Mouse (Mus musculus) kidney, embryonic 14.5 days (tissue): Measurements from ENCODE around the gene Agap1. TPM values are rescaled to one million over a fixed set of nuclear protein-coding genes. Genes with fewer than 3 reads are reported as not detected.

ENCODE experiments used
- ATAC-seq: fragments of 200-750 bp; cut with Nextera tagmentation; 2 replicates; pipeline ENCODE4 v1.8.0; 2017; ENCODE audit warnings: moderate number of reproducible peaks, mild to moderate bottlenecking, moderate TSS enrichment, moderate library complexity; ENCODE audit not compliant: low FRiP score, low TSS enrichment
- H3K27ac ChIP-seq: fragments of 300-500 bp; sonication (generic); 2 replicates; pipeline ENCODE4 v1.5.1; 2014; ENCODE audit warnings: low read depth, mild to moderate bottlenecking, low read length, moderate library complexity, mixed read lengths
- H3K27me3 ChIP-seq: fragments of 300-500 bp; sonication (generic); 2 replicates; pipeline ENCODE4 v1.6.1; 2014; ENCODE audit warnings: mild to moderate bottlenecking, low read length; ENCODE audit not compliant: control insufficient read depth, insufficient read depth
- H3K36me3 ChIP-seq: fragments of 300-500 bp; sonication (generic); 2 replicates; pipeline ENCODE4 v1.6.1; 2014; ENCODE audit warnings: low read length, mixed read lengths; ENCODE audit not compliant: control insufficient read depth, insufficient read depth
- H3K4me1 ChIP-seq: fragments of 300-500 bp; sonication (generic); 2 replicates; pipeline ENCODE4 v1.6.1; 2014; ENCODE audit warnings: low read length, mixed read lengths; ENCODE audit not compliant: control insufficient read depth, insufficient read depth
- H3K4me2 ChIP-seq: fragments of 300-500 bp; sonication (generic); replicated peaks from 2 replicates; pipeline ENCODE4 v1.6.1; 2014; ENCODE audit warnings: low read depth, mild to moderate bottlenecking, low read length
- H3K4me3 ChIP-seq: fragments of 300-500 bp; sonication (generic); 2 replicates; pipeline ENCODE4 v1.5.1; 2014; ENCODE audit warnings: mild to moderate bottlenecking, low read length
- H3K9ac ChIP-seq: fragments of 300-500 bp; sonication (generic); 2 replicates; pipeline ENCODE4 v1.6.1; 2014; ENCODE audit warnings: low read depth, mild to moderate bottlenecking, low read length, moderate library complexity
- H3K9me3 ChIP-seq: fragments of 300-500 bp; sonication (generic); 2 replicates; pipeline ENCODE4 v1.6.1; 2016; ENCODE audit warnings: low read length; ENCODE audit not compliant: control insufficient read depth
- WGBS: fragments of 180-500 bp; shearing (Covaris S2); extraction: QIAGEN DNeasy Blood & Tissue Kit; methylation state at CpG from one replicate; pipeline ENCODE4 v1.1.7; 2014; 5-methylcytosine and 5-hydroxymethylcytosine counted together
- polyA plus RNA-seq: library from polyadenylated mRNA; unstranded; fragments of >200 nt; fragmentation: Nextera tagmentation; extraction: Ambion mirVana; gene quantifications from 2 replicates; pipeline ENCODE4 v1.2.1, GENCODE M21; 2014

Gene Agap1
- polyA plus RNA-seq, 1 experiment from 2014 or later = 19.3 TPM

- Histone ChIP-seq H3K9me3 (no peaks in the 10 kb centered on the region), H3K4me2 (no peak overlapping the region), H3K36me3 (no peaks in the 10 kb centered on the region), H3K27me3 (peaks cover 97% of the 10 kb centered on the region), H3K4me1 (peaks cover 23% of the 10 kb centered on the region; the same call in 1 of the 2 replicates), H3K4me3 (no peak overlapping the region), H3K27ac (no peak overlapping the region), H3K9ac (no peak overlapping the region)
- no peak for ATAC-seq
- 4% methylated on average over 19 of the region's 19 CpGs for WGBS
Measured at GRCm38 (mm10) chr1:89932021-89932423, 477.4 kb downstream of the Agap1 start.

GRCm38 (mm10) chr1:89932616-89933015 is 478.0 kb downstream of the Agap1 start:
- no peak for ATAC-seq
- Histone ChIP-seq H3K9ac (no peak overlapping the region), H3K27ac (no peak overlapping the region), H3K36me3 (no peaks in the 10 kb centered on the region), H3K9me3 (no peaks in the 10 kb centered on the region), H3K4me2 (no peak overlapping the region), H3K4me3 (no peak overlapping the region), H3K4me1 (peaks cover 17% of the 10 kb centered on the region; the same call in 1 of the 2 replicates), H3K27me3 (peaks cover 97% of the 10 kb centered on the region)
- WGBS = 3% methylated on average over 16 of the region's 16 CpGs

- H3K27ac ChIP-seq = no peak overlapping the region
- 9% methylated on average over 6 of the region's 6 CpGs for WGBS
- H3K4me2 ChIP-seq = no peak overlapping the region
- H3K9ac ChIP-seq = no peak overlapping the region
- ATAC-seq = no peak
- peaks cover 97% of the 10 kb centered on the region for H3K27me3 ChIP-seq
- no peak overlapping the region for H3K4me3 ChIP-seq
- H3K4me1 ChIP-seq = peaks cover 17% of the 10 kb centered on the region; the same call in 1 of the 2 replicates
- H3K9me3 ChIP-seq = no peaks in the 10 kb centered on the region
- H3K36me3 ChIP-seq = no peaks in the 10 kb centered on the region
Measured at GRCm38 (mm10) chr1:89933028-89933427, 478.4 kb downstream of the Agap1 start.

GRCm38 (mm10) chr1:89933786-89934185 is 479.2 kb downstream of the Agap1 start:
- peaks cover 96% of the 10 kb centered on the region for H3K27me3 ChIP-seq
- H3K4me2 ChIP-seq = no peak overlapping the region
- H3K9me3 ChIP-seq = no peaks in the 10 kb centered on the region
- H3K4me3 ChIP-seq = no peak overlapping the region
- H3K4me1 ChIP-seq = peaks cover 17% of the 10 kb centered on the region; the same call in 1 of the 2 replicates
- no peak overlapping the region for H3K9ac ChIP-seq
- 1% methylated on average over 21 of the region's 21 CpGs for WGBS
- H3K36me3 ChIP-seq = no peaks in the 10 kb centered on the region
- H3K27ac ChIP-seq = no peak overlapping the region
- no peak for ATAC-seq

GRCm38 (mm10) chr1:89934316-89935260 is 480.0 kb downstream of the Agap1 start:
- H3K4me2 ChIP-seq = no peak overlapping the region
- H3K4me3 ChIP-seq = no peak overlapping the region
- peaks cover 17% of the 10 kb centered on the region; the same call in 1 of the 2 replicates for H3K4me1 ChIP-seq

GRCm38 (mm10) chr1:89935493-89936348 is 481.1 kb downstream of the Agap1 start:
- Histone ChIP-seq H3K9ac (no peak overlapping the region), H3K36me3 (no peaks in the 10 kb centered on the region), H3K4me3 (no peak overlapping the region), H3K9me3 (no peaks in the 10 kb centered on the region), H3K4me2 (no peak overlapping the region), H3K4me1 (peaks cover 8% of the 10 kb centered on the region; the same call in 1 of the 2 replicates), H3K27ac (no peak overlapping the region), H3K27me3 (peaks cover 94% of the 10 kb centered on the region)
- WGBS = 3% methylated on average over 27 of the region's 29 CpGs
- ATAC-seq = no peak

More at GRCm38 (mm10) chr1:89934316-89935260, 480.0 kb downstream of the Agap1 start:
- Histone ChIP-seq H3K27ac (no peak overlapping the region), H3K9ac (no peak overlapping the region), H3K27me3 (peaks cover 96% of the 10 kb centered on the region), H3K36me3 (no peaks in the 10 kb centered on the region), H3K9me3 (no peaks in the 10 kb centered on the region)
- no peak for ATAC-seq
- 8% methylated on average over 19 of the region's 19 CpGs for WGBS

GRCm38 (mm10) chr1:89938884-89939595 is 484.4 kb downstream of the Agap1 start:
- no peak overlapping the region for H3K4me2 ChIP-seq
- H3K4me1 ChIP-seq = no peaks in the 10 kb centered on the region
- 38% methylated on average over 16 of the region's 16 CpGs for WGBS
- H3K4me3 ChIP-seq = no peak overlapping the region
- no peak overlapping the region for H3K9ac ChIP-seq
- no peak for ATAC-seq
- H3K36me3 ChIP-seq = no peaks in the 10 kb centered on the region
- peaks cover 92% of the 10 kb centered on the region for H3K27me3 ChIP-seq
- no peaks in the 10 kb centered on the region for H3K9me3 ChIP-seq
- H3K27ac ChIP-seq = no peak overlapping the region

GRCm38 (mm10) chr1:89939596-89939960 is 485.0 kb downstream of the Agap1 start:
- no peaks in the 10 kb centered on the region for H3K4me1 ChIP-seq
- no peaks in the 10 kb centered on the region for H3K9me3 ChIP-seq
- H3K27me3 ChIP-seq = peaks cover 91% of the 10 kb centered on the region
- no peak overlapping the region for H3K27ac ChIP-seq
- H3K36me3 ChIP-seq = no peaks in the 10 kb centered on the region
- 33% methylated on average over 16 of the region's 16 CpGs for WGBS
- H3K4me3 ChIP-seq = no peak overlapping the region
- H3K4me2 ChIP-seq = no peak overlapping the region
- ATAC-seq = no peak
- no peak overlapping the region for H3K9ac ChIP-seq
